Comparison of ENCODE assay signal across 10 mouse cellular contexts in genomic region chr6:73222841-73223526, GRCm38 (mm10). TPM values are rescaled to one million over a fixed set of nuclear protein-coding genes. Genes with fewer than 3 reads are reported as not detected.
DNase-seq lines count a peak whose midpoint lies in the region; ATAC-seq and TF ChIP-seq lines count a peak whose summit lies in the region.
"Had no signal": no experiment of that assay in that cellular context is flagged by ENCODE, and none has a peak within 500 bp of the region (broad histone marks: within the 10 kb centered on the region; RNA-seq: fewer than 3 reads in every experiment).

No protein-coding gene starts in this region.

- H3K79me3 ChIP-seq in C2C12 (ENCODE audit: low read depth) = no peaks in the 10 kb centered on the region

- no peaks in the 10 kb centered on the region for H3K79me2 ChIP-seq in C2C12 (ENCODE audit: control insufficient read depth, insufficient read depth)

- H3K4me3 ChIP-seq in C2C12 (ENCODE audit: insufficient read depth, poor library complexity, severe bottlenecking) = peak overlapping the region; percentile 14
- no peak overlapping the region for H3K4me3 ChIP-seq in hindbrain, embryonic 12.5 days

- no peak for TF ChIP-seq CTCF in C2C12 (IDR thresholded peaks at IDR 0.05; ENCODE audit: control insufficient read depth, insufficient read depth, insufficient read length)

- H3K27me3 ChIP-seq in C2C12 (ENCODE audit: control insufficient read depth, insufficient read depth, insufficient read length) = no peaks in the 10 kb centered on the region
- H3K27me3 ChIP-seq in hindbrain, embryonic 12.5 days = no peaks in the 10 kb centered on the region
- H3K27me3 ChIP-seq: midbrain, embryonic 12.5 days had no signal

- peak overlapping the region; percentile 1 for H3ac ChIP-seq in C2C12 (ENCODE audit: control insufficient read depth, insufficient read length, low read depth)

- no peaks in the 10 kb centered on the region for H3K9me3 ChIP-seq in hindbrain, embryonic 12.5 days (replicated peaks)
- H3K9me3 ChIP-seq: midbrain, embryonic 12.5 days had no signal

- H3K9ac ChIP-seq in hindbrain, embryonic 12.5 days = no peak overlapping the region

- H3K36me3 ChIP-seq in C2C12 (ENCODE audit: control insufficient read depth, insufficient read depth) = no peaks in the 10 kb centered on the region
- no peaks in the 10 kb centered on the region for H3K36me3 ChIP-seq in hindbrain, embryonic 12.5 days
- H3K36me3 ChIP-seq: midbrain, embryonic 12.5 days had no signal

- peak; percentile 49 for DNase-seq in cerebellum, adult 11-12 months
- peak; percentile 93 for DNase-seq in gastrocnemius, adult 18-20 months (ENCODE audit: low spot score)
- DNase-seq in layer of hippocampus, postnatal 36 days = peak; percentile 51 to 54
- DNase-seq in lung, postnatal 14 days = peak; percentile 91
- peak; percentile 14 for DNase-seq in right cerebral cortex, postnatal 25 days
- DNase-seq in spleen, postnatal 10 days (ENCODE audit: low spot score in 2 of 2) = no peak

- 23% methylated on average over 10 of the region's 10 CpGs for WGBS in hindbrain, embryonic 12.5 days

- ATAC-seq in hindbrain, embryonic 12.5 days (ENCODE audit: low FRiP score) = no peak

- 0 out of 2 replicates have a peak overlapping the region, but pooled peaks have one; percentile 16 for H3K4me2 ChIP-seq in hindbrain, embryonic 12.5 days (replicated peaks)

- H3K4me1 ChIP-seq in hindbrain, embryonic 12.5 days = peaks cover 8% of the 10 kb centered on the region
- H3K4me1 ChIP-seq: midbrain, embryonic 12.5 days had no signal

- no peak overlapping the region for H3K27ac ChIP-seq in hindbrain, embryonic 12.5 days
- H3K27ac ChIP-seq: midbrain, embryonic 12.5 days had no signal

TF ChIP-seq in C2C12, 6 proteins besides CTCF, POLR2A, EP300 and RAD21:
- TF ChIP-seq CEBPB (IDR thresholded peaks at IDR 0.05; ENCODE audit: low read depth) (no peak), MYOG (IDR thresholded peaks at IDR 0.05; ENCODE audit: control insufficient read depth, extremely low read depth, insufficient read length) (no peak), FOSL1 (IDR thresholded peaks at IDR 0.05; ENCODE audit: insufficient read depth, low read length, poor library complexity, severe bottlenecking) (no peak), USF1 (IDR thresholded peaks at IDR 0.05; ENCODE audit: low read depth) (no peak), MYOD1 (IDR thresholded peaks at IDR 0.05; ENCODE audit: control insufficient read depth, insufficient read length, low read depth) (no peak), MAX (IDR thresholded peaks at IDR 0.05) (no peak)

RNA-seq across cellular contexts. Expression of gene Dnah6, which starts 1.5 kb away (rescaled TPM):
- 0.20 TPM for polyA plus RNA-seq in C2C12 (2012; fragmentation: generic; extraction: Trizol)
- under 1 TPM; 0.02 to 0.05 TPM for total RNA-seq in gastrocnemius, adult 18-20 months (2021)
- polyA plus RNA-seq in hindbrain, embryonic 12.5 days (2016; fragmentation: Nextera tagmentation; extraction: Ambion mirVana) = 0.50 and 0.72 TPM in 2 replicates
- total RNA-seq in layer of hippocampus, postnatal 36 days (2021) = under 1 TPM; 0.42 to 0.68 TPM
- total RNA-seq: MEL had no signal

RNA-seq across cellular contexts. Expression of gene Suclg1, which starts 25.2 kb away (rescaled TPM):
- polyA plus RNA-seq in C2C12 (2012; fragmentation: generic; extraction: Trizol) = 127 TPM
- total RNA-seq in gastrocnemius, adult 18-20 months (2021) = 100 to 1,000 TPM; 311 to 329 TPM
- 138 and 140 TPM in 2 replicates for polyA plus RNA-seq in hindbrain, embryonic 12.5 days (2016; fragmentation: Nextera tagmentation; extraction: Ambion mirVana)
- total RNA-seq in layer of hippocampus, postnatal 36 days (2021) = 100 to 1,000 TPM; 135 to 149 TPM

Comparison
In these comparisons a context has a peak if more than half of its experiments do, and no peak if none do; other contexts are left out.
1. DNase-seq: peak in cerebellum, adult 11-12 months (single experiment), gastrocnemius, adult 18-20 months (single experiment), layer of hippocampus, postnatal 36 days (2 of 2), lung, postnatal 14 days (single experiment) and right cerebral cortex, postnatal 25 days (single experiment); none in spleen, postnatal 10 days (0 of 2).